Mouse (Mus musculus): ENCODE data around the gene Atp2a1.
A peak's percentile ranks its signal among the peaks of the same experiment; 100 is the strongest.

Gene Atp2a1

DNA sequence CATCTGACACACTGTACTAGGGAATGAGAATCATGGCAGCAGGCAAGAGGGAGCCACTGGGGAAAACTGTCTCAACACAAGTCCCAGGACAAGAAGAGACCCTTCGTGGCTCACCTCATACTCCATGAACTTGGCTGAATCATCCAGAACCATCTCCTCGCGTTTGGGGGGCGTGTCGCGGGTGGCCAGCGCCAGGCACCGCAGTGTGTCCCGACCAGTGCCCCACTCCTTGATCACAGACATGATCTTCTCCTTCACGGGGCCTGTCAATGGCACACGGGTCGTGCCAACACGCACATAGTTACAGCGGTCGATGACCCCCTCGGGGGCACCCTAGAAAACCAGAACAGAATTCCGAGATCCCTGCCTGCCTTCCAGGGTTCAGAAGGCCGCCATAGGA lies 12.9 kb downstream of the Atp2a1 start:
- no peak for DNase-seq

DNA sequence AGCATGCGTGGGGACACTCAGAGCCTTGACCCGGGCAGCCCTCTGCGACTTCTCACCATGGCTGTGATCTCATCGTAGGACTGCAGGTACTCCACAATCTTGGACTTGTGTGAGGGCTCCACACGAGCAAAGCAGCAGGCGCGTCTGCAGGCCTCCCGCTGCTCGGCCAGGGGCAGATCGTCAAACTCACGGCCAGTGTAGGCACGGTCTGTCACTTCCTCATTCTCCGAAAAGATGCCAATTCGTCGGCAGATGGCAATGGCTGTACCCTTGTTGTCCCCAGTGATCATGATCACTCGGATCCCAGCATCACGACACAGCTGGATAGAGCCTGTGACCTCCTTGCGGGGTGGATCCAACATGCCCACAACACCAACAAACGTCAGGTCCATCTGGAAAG lies 14.4 kb downstream of the Atp2a1 start:
- no peak for DNase-seq

DNA sequence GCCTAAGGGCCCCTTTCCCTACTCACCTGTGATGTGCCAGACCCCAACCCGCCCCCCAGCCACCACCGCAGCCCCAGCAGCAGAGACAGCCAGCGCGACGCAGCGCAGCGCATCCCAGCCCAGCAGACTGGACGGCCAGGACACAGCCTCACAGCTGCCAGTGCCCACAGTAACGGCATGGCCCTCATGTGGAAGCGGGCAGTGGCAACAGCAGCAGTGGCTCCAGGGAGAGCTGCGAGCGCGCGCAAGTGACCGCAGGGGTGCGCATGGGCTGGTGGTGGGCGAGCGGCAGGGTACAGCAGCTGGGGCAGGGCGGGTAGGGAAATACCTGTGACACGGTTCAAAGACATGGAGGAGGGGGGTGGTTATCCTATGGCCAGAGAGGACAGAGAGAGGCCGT lies 16.7 kb downstream of the Atp2a1 start:
- no peak for DNase-seq

DNA sequence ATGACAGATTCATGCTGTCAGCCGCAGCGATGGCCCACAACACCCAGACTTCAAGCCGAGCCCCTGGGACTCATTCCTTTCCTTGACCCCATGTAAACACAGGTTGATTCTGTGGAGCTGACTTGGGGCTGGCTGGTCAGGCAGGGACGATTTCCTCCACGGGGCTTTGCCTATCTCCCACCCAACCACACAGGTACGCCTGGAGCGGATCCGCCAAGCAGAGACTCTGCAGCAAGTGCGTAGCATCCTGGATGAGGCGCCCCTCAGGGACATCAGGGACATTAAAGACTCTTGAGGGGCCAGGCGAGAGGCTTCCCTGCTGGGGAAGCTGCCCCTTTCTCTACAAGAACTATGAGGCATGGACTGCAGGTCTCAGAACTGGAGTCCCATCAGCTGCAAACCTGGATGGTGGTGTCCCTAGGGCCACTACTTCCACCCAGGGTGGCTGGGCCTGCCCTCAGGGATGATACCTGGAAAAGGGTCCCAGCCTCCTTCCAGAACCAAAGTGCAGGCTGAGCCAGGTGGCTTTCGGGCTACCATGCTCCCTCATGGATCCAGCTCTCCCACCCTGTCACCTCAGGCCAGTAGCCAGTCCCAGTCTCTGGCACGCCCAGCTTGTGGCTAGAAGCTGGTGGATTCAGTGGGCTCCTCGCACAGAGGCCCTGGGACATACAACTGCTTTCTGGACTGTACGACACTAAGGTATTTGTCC lies 17.6 kb downstream of the Atp2a1 start:
- DNase-seq = no peak

DNA sequence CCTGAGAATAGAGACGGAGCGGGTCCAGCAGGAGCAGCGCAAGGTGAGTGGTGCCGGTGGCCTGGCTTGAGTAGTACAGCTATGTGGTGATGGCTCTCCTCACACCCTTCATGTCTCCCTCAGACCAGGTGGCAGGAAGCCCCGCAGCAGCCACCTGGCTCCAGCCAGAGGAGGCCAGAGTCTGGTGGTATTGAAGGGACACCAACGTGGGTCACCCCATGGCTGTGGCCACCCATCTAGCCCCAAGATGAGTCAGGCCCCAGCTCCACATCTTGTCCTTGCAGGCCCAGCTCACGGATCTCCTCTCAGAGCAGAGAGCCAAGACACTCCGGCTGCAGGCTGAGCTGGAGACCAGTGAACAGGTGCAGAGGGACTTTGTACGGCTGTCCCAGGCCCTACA lies 18.4 kb downstream of the Atp2a1 start:
- DNase-seq = no peak

DNA sequence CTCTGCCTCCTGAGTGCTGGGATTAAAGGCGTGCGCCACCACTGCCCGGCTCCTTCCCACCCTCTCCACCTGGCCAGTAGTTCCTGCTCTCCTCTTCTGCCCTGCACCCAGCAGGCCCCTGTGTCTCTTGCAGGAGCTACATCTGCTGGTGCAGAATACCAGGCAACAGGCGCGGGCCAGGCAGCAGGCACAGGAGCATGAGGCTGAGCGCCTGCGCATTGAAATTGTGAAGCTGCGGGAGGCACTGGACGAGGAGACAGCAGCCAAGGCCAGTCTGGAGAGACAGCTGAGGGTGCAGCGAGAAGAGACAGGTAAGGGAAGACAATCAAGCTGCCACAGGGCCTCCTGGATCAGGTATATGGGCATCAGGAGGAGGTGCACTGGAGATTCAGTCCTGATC lies 18.9 kb downstream of the Atp2a1 start:
- DNase-seq = no peak

DNA sequence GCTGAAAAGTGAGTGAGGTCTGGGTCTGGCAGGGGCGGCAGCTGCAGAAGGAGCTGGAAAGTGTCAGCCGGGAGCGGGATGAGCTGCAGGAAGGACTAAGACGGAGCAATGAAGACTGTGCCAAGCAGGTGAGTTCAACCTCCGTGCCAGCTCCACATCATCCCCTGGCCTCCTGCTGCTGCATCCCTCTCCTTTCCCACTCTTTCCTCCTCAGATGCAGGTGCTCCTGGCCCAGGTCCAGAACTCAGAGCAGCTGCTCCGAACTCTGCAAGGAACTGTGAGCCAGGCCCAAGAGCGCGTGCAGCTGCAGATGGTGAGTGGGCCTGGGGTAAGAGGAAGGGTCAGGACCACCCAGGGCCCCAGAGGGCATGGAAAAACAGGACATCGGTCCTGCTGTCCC lies 22.8 kb downstream of the Atp2a1 start:
- no peak for DNase-seq

DNA sequence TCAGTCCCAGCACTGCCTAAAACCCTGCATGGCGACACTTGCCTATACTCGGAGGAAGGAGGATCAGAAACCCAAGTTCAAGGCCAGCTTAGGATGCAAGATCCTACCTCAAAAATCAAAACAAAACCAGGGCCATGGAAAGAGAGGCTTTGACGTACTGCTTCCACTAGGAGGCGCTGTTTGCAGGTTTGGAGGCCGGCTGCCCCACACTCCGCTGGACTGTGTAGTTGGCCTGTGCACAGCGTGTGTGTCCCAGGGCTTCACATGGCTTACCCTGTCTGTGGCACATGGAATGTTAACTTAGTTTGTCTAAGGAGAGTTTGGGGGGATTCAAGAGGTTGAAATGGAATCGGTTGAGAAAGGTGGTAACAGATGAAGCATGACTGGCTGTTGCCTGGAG lies 26.1 kb downstream of the Atp2a1 start:
- DNase-seq = peak; percentile 18

DNA sequence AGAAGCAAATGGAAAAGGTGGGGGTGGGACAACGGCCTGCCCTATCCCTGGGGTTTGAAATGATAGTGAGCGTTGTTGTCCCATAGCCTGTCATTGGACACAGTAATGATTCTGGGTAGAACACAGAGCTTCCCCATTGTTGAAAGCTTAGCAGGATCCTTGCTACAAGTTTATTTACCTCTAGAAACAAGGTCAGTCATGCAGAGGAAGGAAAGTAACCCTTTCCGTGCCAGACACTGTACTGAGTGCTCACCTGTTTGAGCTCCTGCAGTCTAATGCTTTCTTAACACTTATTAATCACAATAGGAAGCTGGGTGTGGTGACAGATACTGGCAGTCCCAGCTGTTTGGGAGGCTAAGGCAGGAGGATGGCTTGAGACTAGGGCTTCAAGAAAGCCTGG lies 27.1 kb downstream of the Atp2a1 start:
- no peak for DNase-seq

DNA sequence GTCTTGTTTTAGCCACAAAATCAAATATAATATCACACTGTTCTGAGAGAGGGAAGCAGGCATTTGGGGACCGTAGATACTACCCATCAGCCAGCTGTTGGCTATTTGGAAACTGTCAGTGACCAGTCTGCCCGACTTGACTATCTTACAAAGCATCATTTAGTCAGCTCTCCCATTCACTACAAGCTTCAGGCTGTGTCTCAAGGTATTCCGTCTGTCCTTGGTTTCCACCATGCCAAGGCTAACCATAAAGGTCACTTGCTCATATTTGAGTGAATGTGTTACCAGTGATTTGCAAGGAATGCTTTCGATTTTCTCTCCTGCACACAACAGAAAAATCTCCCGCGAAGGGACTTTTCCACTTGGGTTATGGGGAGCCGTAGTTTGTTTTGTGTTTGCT lies 28.2 kb downstream of the Atp2a1 start:
- DNase-seq = no peak

DNA sequence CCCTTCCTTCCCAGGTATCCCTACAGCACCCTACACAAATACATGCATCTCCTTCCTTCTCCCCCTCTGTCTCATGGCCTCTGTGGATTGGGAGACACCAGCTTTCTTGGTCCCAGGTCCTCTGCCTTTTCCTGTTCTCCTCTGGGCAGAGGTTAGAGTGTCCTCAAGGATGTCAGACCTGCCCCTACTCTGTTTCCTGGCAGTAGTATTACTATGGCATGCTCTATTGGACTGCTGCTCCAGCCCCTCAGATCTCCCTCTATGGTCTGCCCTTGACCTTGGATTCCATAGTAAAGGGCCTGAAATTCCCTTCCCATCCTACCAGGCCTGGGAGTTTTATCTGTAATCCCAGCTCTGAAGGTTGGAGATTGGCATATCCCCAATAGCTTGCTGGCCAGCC lies 32.7 kb downstream of the Atp2a1 start:
- DNase-seq = no peak

DNA sequence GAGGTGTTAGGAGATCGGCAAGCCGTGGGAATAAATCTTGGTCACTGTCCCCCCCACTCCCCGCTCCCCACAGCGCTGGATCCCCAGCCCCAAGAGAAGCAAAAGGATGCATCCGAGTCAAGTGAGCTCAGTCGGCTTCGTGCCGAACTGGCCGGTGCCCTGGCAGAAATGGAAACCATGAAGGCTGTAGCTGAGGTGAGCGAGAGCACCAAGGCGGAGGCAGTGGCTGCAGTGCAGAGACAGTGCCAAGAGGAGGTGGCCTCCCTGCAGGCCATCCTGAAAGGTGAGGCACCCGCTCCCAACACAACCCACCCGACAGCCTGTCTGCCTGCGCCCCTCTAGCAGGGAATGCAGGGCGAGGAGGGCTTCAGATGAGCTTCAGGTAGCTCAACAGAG lies 33.4 kb downstream of the Atp2a1 start:
- DNase-seq = no peak

DNA sequence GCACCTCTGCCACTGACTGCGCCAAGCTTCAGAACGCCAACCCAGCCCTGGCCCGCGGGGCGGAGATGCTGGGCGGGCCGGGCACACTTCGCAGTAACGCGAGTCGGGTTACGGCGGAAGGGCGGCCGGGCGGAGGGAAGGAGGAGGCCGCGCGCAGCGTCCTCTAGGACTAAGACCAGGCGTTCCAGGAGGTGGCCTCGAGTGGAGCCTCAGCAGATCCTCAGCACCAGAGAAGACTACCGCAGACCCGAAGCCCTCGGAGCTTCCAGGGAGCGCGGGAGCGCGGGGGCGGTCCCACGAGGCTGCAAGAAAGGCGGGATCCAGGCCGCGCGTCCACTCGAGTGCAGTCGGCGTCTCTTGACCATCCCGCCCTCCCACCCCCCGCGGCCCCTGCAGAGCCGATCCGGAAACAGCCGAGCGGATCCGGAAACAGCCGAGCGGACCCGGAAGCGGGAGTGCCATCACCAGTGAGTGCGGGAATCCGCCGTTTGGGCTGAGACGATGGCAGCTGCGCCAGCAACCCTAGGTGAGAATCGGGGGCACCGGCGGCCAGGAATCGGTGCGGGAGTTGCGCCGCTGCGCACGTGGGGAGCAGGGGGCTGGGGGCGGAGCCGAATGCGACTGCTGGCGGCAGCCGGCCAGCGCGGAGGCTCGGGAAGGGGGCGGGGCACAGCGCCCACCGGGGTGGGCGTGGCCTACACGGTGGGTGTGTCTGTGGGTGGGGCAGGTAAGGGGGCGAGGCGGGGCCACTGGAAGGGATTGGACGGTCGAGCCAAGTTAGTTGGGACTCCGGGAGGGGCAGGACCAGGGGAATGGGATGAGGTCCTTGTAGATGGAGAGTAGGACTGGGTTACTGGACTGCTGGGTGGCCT lies 34.0 kb downstream of the Atp2a1 start, which contains the start of gene Rabep2:
Gene Rabep2, plus strand, starts transcription at position 129 of the 872 bp plus-strand sequence.
- DNase-seq = peak; percentile 91

DNA sequence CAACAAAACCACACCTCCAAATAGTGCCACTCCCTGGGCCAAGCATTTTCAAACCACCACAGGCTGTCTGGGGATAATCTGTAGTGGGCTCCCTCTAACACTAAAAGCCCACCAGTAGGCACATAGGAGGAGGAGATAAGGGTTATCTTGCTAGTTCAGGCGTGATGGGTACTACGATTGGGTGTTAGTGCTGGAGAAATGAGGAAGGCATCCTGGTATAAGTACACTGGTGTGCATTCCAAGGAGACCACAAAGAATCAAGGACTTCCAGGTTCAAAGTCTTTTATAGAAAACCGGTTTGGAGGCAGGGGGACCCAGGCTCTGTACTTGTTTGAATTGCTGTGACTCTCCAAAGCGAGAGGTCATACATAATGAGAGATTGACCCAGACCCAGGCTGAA lies 34.8 kb downstream of the Atp2a1 start:
- DNase-seq = no peak

DNA sequence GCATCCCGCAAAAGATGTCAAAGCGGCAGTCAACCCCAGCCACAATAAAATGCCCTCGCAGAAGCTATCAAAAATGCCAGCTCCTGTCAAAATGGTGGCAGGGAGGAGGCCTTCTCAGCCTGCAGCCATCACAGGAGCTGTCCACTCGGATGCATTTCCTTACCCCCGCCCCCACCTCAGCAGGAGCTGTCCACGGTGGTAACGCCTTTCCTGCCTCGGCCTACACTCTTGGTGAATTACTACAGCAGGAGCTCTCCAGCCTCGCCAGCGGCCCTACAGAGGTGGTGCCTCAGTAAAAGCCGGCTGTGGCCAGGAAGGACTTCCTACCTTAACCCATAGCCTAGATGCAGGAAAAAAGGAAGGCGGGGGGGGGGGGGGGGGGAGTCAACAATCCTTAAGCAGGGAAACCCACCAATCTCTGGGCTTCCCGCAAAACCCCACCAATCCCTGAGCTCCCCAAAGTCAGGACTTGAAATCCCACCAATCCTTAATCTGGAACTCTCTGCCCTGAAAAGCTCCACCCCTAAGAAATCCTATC lies 35.5 kb downstream of the Atp2a1 start:
- DNase-seq = no peak

DNA sequence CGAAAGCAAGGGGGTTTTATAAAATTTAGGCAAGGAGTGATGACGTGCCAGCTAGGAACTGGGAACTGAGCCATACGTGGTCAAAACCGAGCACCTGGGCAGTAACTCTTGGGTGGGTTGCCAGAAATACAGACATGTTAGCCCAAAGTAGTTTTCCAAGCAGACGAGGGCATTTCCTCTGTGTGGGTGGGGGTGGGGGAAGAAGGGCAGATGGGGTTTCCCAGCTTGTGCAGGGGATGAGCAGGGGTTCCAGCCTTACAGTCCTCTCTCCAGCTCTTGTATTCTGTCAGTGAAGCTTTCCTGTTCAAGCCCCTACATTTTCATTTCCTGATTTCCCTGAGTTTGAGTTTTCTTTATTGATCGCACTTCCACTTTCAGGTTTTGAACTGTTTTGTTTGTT lies 38.7 kb downstream of the Atp2a1 start:
- no peak for DNase-seq

DNA sequence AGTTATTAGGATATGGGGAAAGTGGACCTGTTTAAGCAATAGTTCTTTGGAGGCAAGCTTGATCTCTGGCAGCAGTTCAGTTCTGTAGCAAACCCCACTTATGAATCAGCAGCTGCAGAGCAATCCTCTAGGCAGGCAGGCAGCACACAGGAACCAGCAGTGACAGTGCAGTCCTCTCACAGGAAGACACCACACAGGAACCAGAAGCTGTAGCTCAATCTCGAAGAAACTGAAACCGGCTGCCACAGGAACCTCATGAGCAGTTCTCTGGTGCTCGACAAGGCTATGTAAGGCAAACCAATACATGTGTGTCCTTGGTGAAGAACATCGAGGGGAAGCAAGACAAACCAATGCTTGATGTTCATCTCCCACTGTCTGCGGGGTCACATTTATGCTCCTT lies 41.2 kb downstream of the Atp2a1 start:
- DNase-seq = no peak

DNA sequence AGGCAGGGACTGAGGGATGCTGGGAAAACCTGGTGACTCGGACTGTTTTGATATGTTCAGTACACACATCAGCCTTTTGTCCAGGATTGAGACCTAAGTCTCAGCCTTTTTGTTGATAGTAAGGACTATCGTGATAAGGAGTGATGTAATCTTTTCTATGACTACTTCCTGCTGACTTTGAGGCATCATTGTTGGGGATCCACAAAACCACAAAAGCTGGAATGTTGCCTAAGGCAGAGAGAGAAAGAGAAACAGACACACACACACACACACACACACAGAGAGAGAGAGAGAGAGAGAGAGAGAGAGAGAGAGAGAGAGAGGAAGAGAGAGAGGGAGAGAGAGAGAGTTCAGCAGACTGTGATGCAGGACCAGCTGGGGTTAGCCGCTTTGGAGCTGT lies 44.4 kb downstream of the Atp2a1 start:
- no peak for DNase-seq

DNA sequence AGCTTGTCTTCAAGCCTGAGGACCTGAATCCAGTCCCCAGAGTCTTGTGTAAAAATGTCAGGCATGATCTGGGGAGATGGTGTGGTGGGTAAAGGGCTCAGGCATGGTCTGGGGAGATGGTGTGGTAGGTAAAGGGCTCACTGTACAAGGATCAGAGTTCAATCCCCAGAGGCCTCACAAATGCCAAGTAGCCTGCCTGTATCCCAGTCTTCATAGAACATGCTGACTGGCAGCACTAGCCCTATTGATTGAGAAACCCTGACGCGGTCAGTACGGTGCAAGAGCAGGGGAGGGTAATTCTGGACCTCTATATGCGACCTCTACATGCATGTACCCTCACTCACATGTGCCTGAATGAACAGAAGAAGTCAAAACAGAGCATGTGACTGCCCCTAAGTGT lies 45.3 kb downstream of the Atp2a1 start:
- no peak for DNase-seq

DNA sequence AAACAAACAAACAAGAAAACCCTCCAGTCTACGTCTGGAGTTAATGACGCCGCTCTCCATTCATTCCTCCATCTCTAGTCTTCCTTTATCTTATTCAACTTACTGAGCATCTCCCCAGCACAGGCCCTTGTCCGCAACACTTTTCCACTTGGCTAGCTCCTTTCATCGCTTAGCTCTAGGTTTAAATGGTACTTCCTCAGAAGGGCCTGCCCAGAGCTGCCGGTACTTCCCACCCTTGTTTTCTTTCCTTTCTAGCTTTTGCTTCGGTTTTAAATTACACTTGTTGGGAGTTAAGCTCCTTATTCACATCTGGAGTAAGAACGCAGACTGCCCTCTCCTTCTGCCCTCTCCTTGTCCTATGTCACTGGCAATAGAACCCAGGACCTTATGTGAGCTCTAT lies 45.9 kb downstream of the Atp2a1 start:
- DNase-seq = no peak

DNA sequence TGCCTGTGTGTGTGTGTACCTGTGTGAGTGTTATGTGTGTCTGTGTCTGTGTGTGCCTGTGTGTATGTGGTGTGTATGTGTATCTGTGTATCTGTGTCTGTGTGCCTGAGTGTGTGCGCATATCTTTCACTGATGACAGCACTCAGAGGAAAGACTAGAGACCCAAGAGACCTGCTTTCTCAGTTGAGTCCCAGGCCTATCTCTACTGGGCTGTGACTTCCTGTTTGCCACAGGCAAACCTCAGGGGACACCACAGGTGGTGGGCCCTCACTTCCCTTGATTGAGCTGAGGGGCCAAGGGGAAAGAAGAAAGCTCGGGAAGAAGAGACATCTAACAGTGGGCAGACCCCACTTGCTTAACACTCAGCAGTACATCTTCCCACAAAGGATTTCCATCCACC lies 46.3 kb downstream of the Atp2a1 start:
- DNase-seq = no peak

DNA sequence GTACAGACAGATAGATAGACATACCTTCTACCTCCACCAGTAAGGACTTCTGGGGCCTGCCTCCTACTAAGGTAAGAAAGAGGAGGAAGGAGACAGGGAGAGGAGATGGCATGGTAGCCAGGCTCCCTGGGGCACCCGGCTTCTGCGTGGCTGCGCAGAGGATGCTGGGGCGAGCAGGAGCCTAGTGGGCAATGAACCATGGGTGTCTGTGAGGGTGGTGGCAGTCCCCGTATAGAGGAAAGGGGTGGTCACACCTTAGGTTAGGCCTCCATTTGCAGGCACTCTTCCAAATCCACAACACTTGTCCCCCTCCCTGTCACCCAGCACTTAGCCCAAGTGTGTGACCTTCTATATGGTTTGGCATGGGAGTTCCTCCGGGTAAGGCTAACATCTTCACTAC lies 48.2 kb downstream of the Atp2a1 start, which contains the start of gene Cd19:
Gene Cd19, minus strand, starts transcription at position 165 of the 400 bp plus-strand sequence.
- DNase-seq = no peak

DNA sequence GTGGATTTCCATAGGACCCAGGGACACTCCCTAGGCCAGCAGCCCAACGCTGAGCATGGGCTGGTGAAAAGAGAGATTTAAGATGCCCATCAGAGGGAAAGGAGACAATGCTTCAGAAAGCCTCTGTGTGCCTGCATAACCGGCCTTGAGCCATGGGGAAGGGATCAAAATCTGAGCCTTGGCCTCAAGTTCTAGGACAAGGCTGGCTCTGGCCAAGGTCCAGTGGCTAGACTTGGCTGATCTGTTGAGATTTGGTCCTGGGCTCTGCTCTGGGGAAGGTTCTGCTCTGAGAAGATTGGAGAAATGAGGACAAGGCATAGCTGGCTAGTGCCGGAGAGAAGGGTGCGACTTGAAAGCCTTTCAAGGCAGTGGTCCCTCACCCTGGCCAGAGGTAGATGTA lies 51.8 kb downstream of the Atp2a1 start:
- no peak for DNase-seq

DNA sequence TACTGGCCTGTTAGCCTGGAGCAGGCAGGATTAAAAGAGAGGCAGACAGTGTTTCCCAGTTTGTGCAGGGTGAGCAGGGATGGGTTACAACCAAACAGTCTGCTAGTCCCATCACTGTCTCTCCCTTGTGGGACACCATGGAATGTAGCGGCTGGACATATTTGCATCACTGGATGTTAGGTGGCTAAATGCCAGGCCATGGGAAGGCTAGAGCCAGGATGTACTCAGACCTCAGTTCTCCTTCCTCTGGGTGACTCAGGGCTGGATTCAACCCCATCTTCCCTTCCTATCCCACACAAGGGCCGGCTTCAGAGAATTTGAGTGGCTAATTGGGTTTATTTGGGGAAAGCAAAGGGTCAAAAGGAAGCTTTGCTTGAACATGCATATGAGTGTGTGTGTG lies 54.2 kb downstream of the Atp2a1 start:
- no peak for DNase-seq

Measured in right cerebral cortex, adult 18-20 months (tissue).